Mouse (Mus musculus): Measurements from ENCODE around the gene Tns2.

Gene Tns2

GRCm38 (mm10) chr15:102092222-102092621, 8.0 kb upstream of the Tns2 start:
- no peak for DNase-seq (ENCODE audit: low spot score)

DNA sequence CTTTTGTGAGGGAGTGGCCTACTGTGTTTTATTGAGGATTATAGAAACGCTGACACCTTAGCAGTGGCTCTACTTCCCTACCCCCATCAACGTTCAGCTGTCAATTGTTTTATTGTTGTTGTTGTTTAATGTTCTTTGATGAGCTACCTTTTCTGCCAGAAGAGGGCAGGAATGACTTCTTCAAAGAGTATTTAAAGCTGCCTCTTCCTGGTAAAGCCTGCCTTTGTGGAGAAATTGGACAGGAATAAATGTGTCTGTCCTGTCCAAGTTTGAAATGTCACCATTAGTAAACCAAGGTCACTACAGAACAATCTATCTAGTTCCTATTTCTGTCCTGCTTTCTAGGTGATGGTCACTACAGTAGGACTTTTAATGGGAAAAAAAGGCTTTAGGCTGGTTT, 6.1 kb upstream of the Tns2 start:
- no peak for DNase-seq (ENCODE audit: low spot score)

DNA sequence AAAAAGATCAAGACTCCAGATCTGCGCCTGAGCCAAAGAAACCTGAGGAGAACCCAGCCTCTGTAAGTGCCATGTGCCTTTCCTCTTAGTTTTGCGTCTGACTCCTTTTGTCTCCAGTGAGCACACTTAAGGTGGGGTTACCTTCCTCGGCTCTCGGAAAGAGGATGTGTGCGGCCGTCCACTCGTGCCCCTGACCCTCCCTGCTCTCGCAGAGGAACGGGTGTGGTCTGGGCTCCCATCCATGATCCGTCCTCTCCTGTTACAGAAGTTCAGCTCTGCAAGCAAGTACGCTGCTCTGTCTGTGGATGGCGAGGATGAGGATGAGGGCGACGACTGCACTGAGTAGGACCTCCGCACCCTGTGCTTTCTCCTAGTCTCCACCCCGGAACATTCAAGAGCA, 5.2 kb upstream of the Tns2 start:
- no peak for DNase-seq (ENCODE audit: low spot score)

GRCm38 (mm10) chr15:102097147-102097915, 2.9 kb upstream of the Tns2 start:
- no peak for DNase-seq (ENCODE audit: low spot score)

- no peak for DNase-seq (ENCODE audit: low spot score)
Measured at GRCm38 (mm10) chr15:102097991-102098555, 2.1 kb upstream of the Tns2 start.

DNA sequence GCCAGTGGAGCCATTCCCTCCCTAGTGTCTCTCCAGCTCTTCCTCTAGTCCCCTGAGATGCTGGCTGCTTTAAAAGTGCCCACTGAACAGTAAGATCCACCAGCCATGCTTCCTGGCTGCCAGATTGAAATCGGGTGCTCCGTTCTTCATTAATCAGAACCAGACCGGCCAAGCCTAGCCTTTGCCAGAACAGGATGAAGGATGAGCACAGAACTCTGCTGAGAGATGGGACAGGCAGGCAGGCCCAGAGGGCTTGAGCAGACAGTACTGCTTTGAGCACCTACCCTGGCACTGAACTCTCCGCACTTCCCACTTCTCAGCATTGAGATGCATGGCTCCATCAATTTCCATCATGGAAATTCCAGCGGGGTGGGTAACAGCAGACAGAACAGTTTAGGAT, 953 bp upstream of the Tns2 start:
- DNase-seq (ENCODE audit: low spot score): no peak

DNA sequence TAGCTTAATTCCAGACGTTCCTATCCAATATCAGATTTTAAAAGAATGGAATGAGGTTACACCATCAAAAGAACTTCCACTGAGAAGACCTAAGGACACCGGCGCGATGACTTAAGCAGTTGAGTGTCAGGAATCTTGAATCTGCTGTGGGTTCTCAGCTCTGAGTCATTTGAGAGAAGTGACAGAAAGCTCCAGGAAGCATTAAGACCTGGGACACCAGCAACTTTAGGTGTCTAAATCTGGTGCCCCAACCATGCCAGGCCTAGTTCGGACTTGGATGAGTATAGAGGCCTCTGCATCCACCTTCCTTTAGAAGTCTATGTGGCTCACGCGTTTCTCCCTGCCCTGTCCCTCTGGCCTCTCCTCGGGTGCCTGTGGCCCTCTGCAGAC, 447 bp upstream of the Tns2 start:
- no peak for DNase-seq (ENCODE audit: low spot score)

DNA sequence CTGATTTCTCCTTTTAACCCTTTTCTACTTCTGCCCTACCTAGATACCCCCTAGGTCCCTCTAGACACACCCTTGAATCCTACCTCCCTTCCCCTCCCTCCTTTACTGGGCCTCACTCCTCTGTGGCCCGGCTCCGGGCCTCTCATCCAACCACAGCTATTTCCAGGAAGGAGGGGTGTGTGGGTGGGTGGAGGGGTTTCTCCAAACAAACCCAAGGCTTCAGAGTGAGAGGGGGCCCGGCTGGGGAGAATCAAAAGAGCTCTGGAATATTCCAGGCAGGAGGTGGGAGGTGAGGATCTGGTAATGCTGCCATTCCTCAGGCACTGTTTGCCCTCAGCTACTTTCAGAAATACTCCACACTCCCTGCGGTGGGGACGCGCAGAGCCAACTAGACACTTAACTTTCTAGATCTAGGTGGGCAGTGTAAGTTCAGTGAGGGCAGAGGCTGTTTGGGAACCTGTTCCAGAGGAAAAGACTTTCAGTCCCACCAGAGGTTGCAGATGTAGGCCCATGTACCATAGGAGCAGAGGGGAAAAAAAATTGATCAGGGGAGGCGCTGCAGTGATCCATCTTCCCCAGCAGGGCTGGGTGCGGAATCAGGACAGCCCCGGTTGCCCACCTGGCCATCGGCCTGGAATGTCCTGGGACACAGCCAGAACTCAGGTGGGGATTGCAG, 921 bp downstream of the Tns2 start:
- DNase-seq (ENCODE audit: low spot score): no peak

GRCm38 (mm10) chr15:102101672-102102541, 1.7 kb downstream of the Tns2 start:
- no peak for DNase-seq (ENCODE audit: low spot score)

DNA sequence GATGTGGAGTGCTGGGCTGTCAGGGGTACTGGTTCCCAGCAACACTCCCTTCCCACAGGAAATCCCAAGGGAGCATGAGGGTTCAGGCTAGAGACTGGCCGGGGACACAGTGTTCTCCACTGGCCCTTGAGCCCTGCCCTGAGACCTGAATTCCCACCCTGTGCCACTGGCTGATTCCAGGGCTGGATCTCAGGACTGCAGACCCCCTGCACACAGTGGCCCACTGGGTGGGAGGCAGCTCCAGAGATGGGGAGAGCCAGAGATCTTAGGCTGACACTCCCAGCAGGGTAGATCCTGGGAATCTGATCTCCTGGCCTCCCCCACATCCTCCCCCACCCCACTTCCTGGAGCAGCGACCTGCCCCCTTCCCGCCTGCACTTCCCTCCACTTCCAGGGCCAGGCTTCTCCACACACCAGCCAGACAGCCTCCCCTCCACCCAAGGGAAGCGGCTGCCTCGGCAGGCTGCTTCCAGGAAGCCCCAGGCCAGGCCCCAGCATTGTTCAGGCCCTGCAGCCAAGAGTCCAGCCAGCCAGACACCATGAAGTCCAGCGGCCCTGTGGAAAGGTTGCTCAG, 2.4 kb downstream of the Tns2 start:
- DNase-seq (ENCODE audit: low spot score): no peak

DNA sequence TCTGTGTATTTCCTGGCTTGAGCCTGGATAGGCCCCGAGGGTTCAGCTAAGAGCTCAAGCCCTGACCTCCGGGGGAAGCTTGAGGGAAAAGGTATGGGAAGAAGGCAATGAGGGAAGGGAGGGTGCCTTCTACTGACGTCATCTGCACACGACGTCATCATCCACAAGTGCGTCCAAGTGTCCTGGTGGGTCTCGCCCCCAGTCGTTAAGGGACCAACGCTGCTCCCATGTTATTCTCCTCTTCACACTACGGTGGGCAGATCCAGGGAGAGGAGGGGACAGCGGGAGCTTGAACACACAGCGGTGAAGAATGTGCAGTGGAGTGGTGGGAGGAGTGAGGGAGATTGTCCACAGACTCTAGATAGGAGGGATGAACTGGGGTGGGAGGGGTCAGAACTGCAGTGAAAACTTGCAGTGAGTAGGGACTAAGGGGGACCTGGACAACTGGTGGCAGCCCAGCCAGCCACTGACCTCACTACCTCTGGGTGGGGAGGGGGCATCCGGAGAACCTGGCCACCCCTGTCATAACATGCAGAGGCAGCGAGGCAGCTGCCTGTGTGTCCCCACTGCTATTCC, 3.2 kb downstream of the Tns2 start:
- DNase-seq (ENCODE audit: low spot score): no peak

GRCm38 (mm10) chr15:102103947-102104555, 3.8 kb downstream of the Tns2 start:
- no peak for DNase-seq (ENCODE audit: low spot score)

GRCm38 (mm10) chr15:102105360-102105759, 5.1 kb downstream of the Tns2 start:
- DNase-seq (ENCODE audit: low spot score): no peak

DNA sequence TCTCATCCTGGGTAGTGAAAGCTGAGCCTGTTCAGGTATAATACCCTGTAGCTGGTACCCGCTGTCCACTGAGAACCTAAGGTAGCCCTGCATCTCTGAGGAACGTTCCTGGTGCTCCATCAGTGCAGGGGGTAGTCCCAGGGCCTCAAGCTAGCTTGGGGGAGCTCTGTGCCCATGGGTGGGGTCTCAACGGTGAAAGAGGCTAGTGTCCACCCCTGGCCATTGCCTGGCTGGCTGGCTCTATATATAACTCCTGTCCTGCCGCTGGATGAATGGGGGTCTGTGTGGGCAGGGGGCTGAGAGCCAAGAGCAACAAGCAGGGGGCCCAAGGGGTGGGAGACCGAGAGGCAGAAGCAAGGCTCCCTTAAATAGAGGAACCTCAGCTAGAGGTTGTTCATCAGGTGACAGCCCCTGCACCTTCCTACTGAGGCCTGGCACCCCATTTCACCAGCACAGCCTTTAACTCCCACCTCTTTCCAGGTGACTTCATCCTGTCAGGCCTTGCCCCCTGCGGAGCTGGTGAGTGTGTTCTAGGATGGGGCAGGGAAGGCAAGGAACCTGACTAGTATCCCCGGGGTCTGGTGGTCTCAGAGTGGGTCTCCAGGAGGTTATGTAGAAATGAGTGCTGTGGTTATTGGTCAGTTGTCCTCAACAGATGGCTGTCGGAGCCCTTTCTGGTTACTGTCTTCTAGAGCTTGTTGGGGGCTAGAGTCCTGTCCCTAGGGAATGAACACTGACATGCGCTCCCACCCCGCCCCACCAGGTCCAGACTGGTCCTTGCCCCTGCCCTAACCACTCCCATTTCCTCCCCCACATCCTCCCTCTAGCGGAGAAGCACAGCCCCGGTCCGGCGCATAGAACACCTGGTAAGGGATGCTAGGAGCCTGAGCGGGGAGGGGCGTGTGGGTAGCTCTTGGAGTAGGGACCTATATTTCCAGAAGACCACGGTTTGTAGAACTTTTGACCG, 5.8 kb downstream of the Tns2 start:
- DNase-seq (ENCODE audit: low spot score): no peak

DNA sequence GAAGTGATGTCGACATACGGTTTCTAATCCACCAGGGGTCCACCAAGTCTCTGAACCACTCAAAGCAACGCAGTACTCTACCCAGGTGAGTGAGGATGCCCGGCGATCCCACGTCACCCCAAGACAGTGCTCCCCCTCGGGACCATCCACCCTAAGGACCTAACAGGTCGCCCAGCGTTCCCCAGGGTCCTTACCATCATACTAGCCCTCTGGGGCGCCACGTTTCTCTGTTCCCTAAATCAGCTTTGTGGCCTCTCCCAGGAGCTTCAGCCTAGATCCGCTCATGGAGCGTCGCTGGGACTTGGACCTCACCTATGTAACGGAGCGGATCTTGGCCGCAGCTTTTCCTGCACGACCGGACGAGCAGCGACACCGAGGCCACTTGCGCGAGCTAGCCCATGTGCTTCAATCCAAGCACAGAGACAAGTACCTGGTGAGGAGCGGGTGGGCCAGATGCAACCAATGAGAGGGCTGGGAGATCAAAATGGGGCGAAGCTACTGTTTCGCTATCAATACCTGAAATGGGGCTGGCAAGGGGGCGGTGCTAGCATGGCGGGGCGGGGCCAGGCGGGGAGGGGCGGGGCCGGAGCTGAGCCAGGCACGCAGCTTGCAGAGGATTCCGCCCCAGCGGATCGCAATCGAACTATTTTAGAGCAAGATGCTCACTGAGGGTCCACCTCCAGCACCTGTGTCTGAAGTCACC, 6.7 kb downstream of the Tns2 start:
- DNase-seq (ENCODE audit: low spot score): no peak

GRCm38 (mm10) chr15:102107689-102108573, 7.7 kb downstream of the Tns2 start:
- DNase-seq (ENCODE audit: low spot score): peak; percentile 54

DNA sequence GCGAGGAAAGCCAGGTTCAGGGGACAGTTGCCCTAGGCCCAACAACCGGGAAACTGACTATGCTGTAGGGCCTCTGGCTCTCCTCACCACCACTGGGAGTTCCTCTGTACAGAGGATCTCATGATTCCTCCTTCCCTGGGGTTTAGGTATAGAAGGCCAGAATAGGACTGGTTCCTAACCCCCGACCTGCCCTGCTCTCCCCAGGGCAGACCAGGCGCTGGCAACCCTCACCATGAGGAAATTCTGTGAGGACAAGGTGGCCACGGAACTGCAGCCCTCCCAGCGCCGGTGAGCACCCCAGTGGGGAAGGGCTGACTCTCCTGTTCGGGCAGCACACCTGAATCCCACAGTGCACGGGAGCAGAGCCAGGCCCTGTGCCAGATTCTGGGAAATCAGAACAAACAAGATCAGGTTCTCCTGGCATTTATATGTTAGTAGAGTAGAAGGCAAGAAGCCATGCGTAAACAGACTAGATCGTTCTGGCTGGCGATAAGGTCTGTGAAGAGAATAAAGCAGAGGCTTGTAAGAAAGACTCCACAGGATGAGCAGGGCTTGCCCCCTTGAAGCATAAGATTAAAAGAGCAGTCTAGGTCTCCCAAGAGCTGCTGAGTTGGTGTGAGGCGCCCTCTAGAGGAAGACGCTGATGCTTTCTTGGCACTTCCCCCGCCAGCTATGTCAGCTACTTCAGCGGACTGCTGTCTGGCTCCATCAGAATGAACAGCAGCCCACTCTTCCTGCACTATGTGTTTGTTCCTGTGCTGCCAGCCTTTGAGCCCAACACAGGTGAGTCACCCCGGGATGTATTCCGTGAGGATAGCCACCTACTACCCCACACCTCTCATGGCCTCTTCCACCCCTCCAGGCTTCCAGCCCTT, 8.7 kb downstream of the Tns2 start:
- peak; percentile 44 for DNase-seq (ENCODE audit: low spot score)
